Mouse (Mus musculus) hindbrain, embryonic 11.5 days (tissue): ENCODE measurements at regions not wholly inside any gene's neighbourhood (a gene's known extent, or its start where the extent isn't known, plus 50 kb on each side); places are given as distances from the start of the nearest gene placed in this dataset.

Experiments
- ATAC-seq: fragments of 200-750 bp; cut with Nextera tagmentation; 2 replicates; pipeline ENCODE4 v1.8.0; 2017; ENCODE audit warnings: mild to moderate bottlenecking, moderate TSS enrichment, moderate library complexity; ENCODE audit not compliant: low FRiP score
- DNase-seq: peaks from one replicate; pipeline ENCODE4 v3.0.0-alpha.2; 2015; ENCODE audit warnings: low spot score
- H3K27ac ChIP-seq: fragments of 300-500 bp; sonication (generic); 2 replicates; pipeline ENCODE4 v1.5.1; 2014; ENCODE audit warnings: mild to moderate bottlenecking, low read depth, low read length
- H3K27me3 ChIP-seq: fragments of 300-500 bp; sonication (generic); 2 replicates; pipeline ENCODE4 v1.6.1; 2014; ENCODE audit warnings: mild to moderate bottlenecking, low read length, moderate library complexity, mixed read lengths; ENCODE audit not compliant: control insufficient read depth, insufficient read depth
- H3K36me3 ChIP-seq: fragments of 300-500 bp; sonication (generic); 2 replicates; pipeline ENCODE4 v1.6.1; 2014; ENCODE audit warnings: mild to moderate bottlenecking, low read length, moderate library complexity, mixed read lengths; ENCODE audit not compliant: control insufficient read depth, insufficient read depth
- H3K4me1 ChIP-seq: fragments of 300-500 bp; sonication (generic); replicated peaks from 2 replicates; pipeline ENCODE4 v1.6.1; 2014; ENCODE audit warnings: low read length, mixed read lengths; ENCODE audit not compliant: control insufficient read depth, insufficient read depth
- H3K4me2 ChIP-seq: fragments of 300-500 bp; sonication (generic); replicated peaks from 2 replicates; pipeline ENCODE4 v1.6.1; 2014; ENCODE audit warnings: mild to moderate bottlenecking, low read depth, low read length
- H3K4me3 ChIP-seq: fragments of 300-500 bp; sonication (generic); 2 replicates; pipeline ENCODE4 v1.5.1; 2014; ENCODE audit warnings: low read depth, low read length
- H3K9ac ChIP-seq: fragments of 300-500 bp; sonication (generic); 2 replicates; pipeline ENCODE4 v1.6.1; 2014; ENCODE audit warnings: low read depth, low read length
- H3K9me3 ChIP-seq: fragments of 300-500 bp; sonication (generic); 2 replicates; pipeline ENCODE4 v1.6.1; 2016; ENCODE audit warnings: low read length; ENCODE audit not compliant: control insufficient read depth
- WGBS: fragments of 180-500 bp; shearing (Covaris S2); extraction: QIAGEN DNeasy Blood & Tissue Kit; methylation state at CpG from one replicate; pipeline ENCODE4 v1.1.7; 2014; 5-methylcytosine and 5-hydroxymethylcytosine counted together

GRCm38 (mm10) chr7:72615232-72615631 lies 308.8 kb upstream of the Mctp2 start:
- no peak overlapping the region for H3K4me3 ChIP-seq
- ATAC-seq (no peak), DNase-seq (no peak)
- no peaks in the 10 kb centered on the region for H3K4me1 ChIP-seq
- no peaks in the 10 kb centered on the region for H3K27me3 ChIP-seq
- no peaks in the 10 kb centered on the region for H3K36me3 ChIP-seq
- WGBS, result 87% methylated on average over 4 of the region's 4 CpGs
- H3K9me3 ChIP-seq, result no peaks in the 10 kb centered on the region
- H3K4me2 ChIP-seq, result no peak overlapping the region
- H3K27ac ChIP-seq, result no peak overlapping the region
- no peak overlapping the region for H3K9ac ChIP-seq

DNA sequence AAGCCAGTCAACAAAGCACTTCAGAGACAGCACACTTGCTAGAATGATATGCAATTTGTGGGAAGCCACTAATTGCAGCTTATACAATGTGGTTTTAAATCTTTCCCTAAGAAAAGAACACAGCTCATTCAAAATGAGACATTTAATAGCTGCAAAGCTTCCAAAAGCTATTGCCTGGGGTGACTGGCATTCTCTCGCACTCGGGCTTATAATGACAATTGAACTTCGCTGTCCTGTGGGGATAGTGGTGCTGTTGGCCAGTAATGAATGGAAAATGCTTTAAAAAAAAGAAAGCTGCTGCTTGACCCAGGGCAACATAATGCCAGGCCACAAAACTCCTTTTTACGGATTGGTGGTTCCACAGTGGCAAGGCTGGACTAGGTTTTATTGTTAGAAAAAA lies 321.0 kb upstream of the Mctp2 start:
- Histone ChIP-seq H3K27me3 (no peaks in the 10 kb centered on the region), H3K4me3 (no peak overlapping the region), H3K9me3 (no peaks in the 10 kb centered on the region), H3K4me2 (no peak overlapping the region), H3K9ac (no peak overlapping the region), H3K4me1 (no peaks in the 10 kb centered on the region), H3K36me3 (no peaks in the 10 kb centered on the region), H3K27ac (no peak overlapping the region)
- 57% methylated on average over 4 of the region's 4 CpGs for WGBS
- ATAC-seq, result no peak
- DNase-seq, result no peak

DNA sequence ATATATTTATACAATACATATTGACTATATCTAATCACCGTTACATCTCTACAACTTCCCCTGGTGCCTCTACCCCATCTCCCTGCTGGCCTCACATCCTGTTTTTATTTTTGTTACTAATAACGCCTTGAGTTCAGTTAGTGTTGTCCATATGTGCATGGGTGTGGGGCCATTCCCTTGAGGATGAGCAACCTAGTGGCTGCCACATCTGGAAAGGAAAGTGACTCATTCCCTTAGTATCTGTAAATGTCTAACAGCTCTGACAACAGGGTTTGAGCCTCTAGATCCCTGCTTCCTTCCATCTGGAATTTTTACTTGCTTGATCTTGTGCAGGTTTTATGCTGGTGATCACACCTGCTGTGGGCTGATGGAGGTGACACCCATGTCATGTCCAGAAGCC lies 333.2 kb upstream of the Mctp2 start:
- H3K9me3 ChIP-seq, result no peaks in the 10 kb centered on the region
- H3K4me2 ChIP-seq, result no peak overlapping the region
- DNase-seq (no peak), ATAC-seq (no peak)
- no peaks in the 10 kb centered on the region for H3K27me3 ChIP-seq
- H3K27ac ChIP-seq, result no peak overlapping the region
- no peaks in the 10 kb centered on the region for H3K4me1 ChIP-seq
- H3K36me3 ChIP-seq, result no peaks in the 10 kb centered on the region
- WGBS, result 73% methylated on average over 2 of the region's 2 CpGs
- H3K4me3 ChIP-seq, result no peak overlapping the region
- no peak overlapping the region for H3K9ac ChIP-seq

DNA sequence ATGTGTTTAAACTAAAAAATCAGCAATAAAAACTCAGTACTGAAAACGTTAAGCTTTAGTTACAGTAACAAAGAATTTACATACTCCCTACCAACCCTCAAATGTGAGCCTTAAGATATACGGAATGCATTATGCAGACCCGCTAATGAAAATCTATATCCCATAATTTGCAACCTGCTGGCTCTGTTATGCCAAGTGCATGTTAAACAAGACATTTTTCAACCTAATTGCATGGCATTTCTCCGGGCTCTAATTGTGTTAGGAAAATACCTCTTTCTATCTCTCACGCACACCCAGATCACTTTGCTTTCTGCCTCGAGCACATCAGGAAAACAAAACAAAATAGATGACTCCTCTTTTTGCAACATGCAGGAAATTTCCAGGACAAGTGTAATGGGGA lies 368.6 kb upstream of the Mctp2 start:
- Histone ChIP-seq H3K27me3 (no peaks in the 10 kb centered on the region), H3K4me2 (no peak overlapping the region), H3K9ac (no peak overlapping the region), H3K36me3 (no peaks in the 10 kb centered on the region), H3K4me3 (no peak overlapping the region), H3K4me1 (no peaks in the 10 kb centered on the region), H3K27ac (no peak overlapping the region), H3K9me3 (no peaks in the 10 kb centered on the region)
- ATAC-seq, result no peak
- 82% methylated on average over 6 of the region's 6 CpGs for whole genome bisulfite sequencing
- no peak for DNase-seq

DNA sequence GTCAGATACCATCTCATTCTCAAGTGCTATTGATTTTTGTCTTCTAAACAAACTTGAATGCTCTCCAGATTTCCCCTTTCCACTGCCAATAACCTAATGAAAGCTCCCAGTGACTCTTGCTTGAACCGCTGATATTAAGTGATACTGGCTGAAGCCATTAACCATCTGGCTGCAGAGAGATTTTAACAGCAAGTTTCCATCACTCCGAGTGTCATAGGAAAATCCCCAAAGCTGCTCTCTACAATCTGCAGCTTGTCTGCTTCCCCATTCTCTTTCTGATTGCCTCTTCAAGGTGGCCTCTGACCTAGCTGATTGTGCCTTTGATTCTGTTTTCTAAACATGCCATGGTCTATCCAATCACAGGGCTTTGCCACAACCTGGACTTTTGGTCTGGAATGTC lies 379.4 kb upstream of the Mctp2 start:
- H3K4me1 ChIP-seq, result no peaks in the 10 kb centered on the region
- H3K9ac ChIP-seq, result no peak overlapping the region
- H3K9me3 ChIP-seq, result no peaks in the 10 kb centered on the region
- WGBS, result 81% methylated on average over 2 of the region's 2 CpGs
- H3K27ac ChIP-seq, result no peak overlapping the region
- H3K27me3 ChIP-seq, result no peaks in the 10 kb centered on the region
- no peak overlapping the region for H3K4me2 ChIP-seq
- DNase-seq (no peak), ATAC-seq (no peak)
- H3K36me3 ChIP-seq, result no peaks in the 10 kb centered on the region
- no peak overlapping the region for H3K4me3 ChIP-seq

DNA sequence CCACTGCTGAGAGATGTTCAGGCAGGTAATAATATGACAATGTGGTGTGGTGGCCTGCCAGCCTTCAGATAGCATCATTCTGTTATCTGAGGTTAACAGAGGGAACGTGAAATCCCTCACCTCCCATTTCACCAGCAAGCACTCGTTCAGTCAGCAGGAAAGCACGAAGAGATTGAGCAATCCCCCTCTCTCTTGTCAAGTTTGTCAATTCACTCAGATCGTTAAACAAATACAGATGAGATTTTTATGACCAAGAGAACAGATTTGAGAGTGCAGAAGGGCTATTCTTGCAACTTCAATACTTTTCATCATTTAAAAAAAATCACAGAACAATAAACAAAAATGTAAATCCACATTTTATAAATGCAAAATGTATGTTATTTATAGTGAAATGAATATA lies 380.9 kb upstream of the Mctp2 start:
- Histone ChIP-seq H3K4me2 (no peak overlapping the region), H3K9me3 (no peaks in the 10 kb centered on the region), H3K4me1 (no peaks in the 10 kb centered on the region), H3K36me3 (no peaks in the 10 kb centered on the region), H3K4me3 (no peak overlapping the region), H3K27me3 (no peaks in the 10 kb centered on the region), H3K9ac (no peak overlapping the region), H3K27ac (no peak overlapping the region)
- 77% methylated on average over 4 of the region's 4 CpGs for WGBS
- ATAC-seq (no peak), DNase-seq (no peak)

- WGBS, result 78% methylated on average over 3 of the region's 3 CpGs
- Histone ChIP-seq H3K4me2 (no peak overlapping the region), H3K9me3 (no peaks in the 10 kb centered on the region), H3K27ac (no peak overlapping the region), H3K4me3 (no peak overlapping the region), H3K4me1 (no peaks in the 10 kb centered on the region), H3K27me3 (no peaks in the 10 kb centered on the region), H3K9ac (no peak overlapping the region), H3K36me3 (no peaks in the 10 kb centered on the region)
- DNase-seq (no peak), ATAC-seq (no peak)
Observed at GRCm38 (mm10) chr7:72691396-72691795, 385.0 kb upstream of the Mctp2 start.

- no peak overlapping the region for H3K4me3 ChIP-seq
- H3K36me3 ChIP-seq, result no peaks in the 10 kb centered on the region
- WGBS, result 90% methylated on average over 9 of the region's 9 CpGs
- no peak overlapping the region for H3K27ac ChIP-seq
- no peaks in the 10 kb centered on the region for H3K9me3 ChIP-seq
- H3K4me2 ChIP-seq, result no peak overlapping the region
- no peak for DNase-seq
- ATAC-seq, result no peak
- no peaks in the 10 kb centered on the region for H3K27me3 ChIP-seq
- no peaks in the 10 kb centered on the region for H3K4me1 ChIP-seq
- no peak overlapping the region for H3K9ac ChIP-seq
Observed at GRCm38 (mm10) chr7:72691859-72692258, 385.5 kb upstream of the Mctp2 start.

GRCm38 (mm10) chr7:72696736-72697135 lies 390.3 kb upstream of the Mctp2 start:
- H3K4me3 ChIP-seq, result no peak overlapping the region
- H3K36me3 ChIP-seq, result no peaks in the 10 kb centered on the region
- H3K27ac ChIP-seq, result no peak overlapping the region
- H3K9me3 ChIP-seq, result no peaks in the 10 kb centered on the region
- no peak for ATAC-seq
- H3K4me2 ChIP-seq, result no peak overlapping the region
- H3K4me1 ChIP-seq, result no peaks in the 10 kb centered on the region
- H3K9ac ChIP-seq, result no peak overlapping the region
- no peaks in the 10 kb centered on the region for H3K27me3 ChIP-seq
- WGBS, result 89% methylated on average over 3 of the region's 3 CpGs
- no peak for DNase-seq
